ENCODE assay signal across 10 mouse cellular contexts in the genomic region with DNA sequence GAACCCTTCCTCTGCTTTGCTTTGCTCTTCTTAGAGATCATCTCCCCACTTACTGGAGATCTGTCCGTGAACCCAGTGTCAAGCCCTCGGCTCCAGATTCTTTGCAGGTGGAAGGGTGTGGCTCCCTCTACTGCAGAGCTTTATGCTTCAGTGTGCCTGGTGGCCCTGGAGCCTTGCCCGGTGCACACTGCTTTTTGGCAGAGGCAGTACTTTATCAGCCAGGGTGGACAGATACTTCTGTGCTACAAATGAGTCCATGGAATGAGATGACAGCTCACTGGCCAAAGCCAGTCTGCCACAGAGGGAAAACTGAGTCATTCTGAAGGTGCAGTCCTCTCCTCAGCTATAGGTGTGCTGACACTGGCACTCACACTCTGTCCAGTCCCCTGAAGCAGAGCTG.
DNase-seq lines count a peak whose midpoint lies in the region; ATAC-seq and TF ChIP-seq lines count a peak whose summit lies in the region.
"Had no signal": no experiment of that assay in that cellular context is flagged by ENCODE, and none has a peak within 500 bp of the region (broad histone marks: within the 10 kb centered on the region; RNA-seq: fewer than 3 reads in every experiment).

No protein-coding gene starts in this region.

- ATAC-seq in heart, postnatal 0 days (ENCODE audit: insufficient read depth, low read depth), result peak; percentile 87
- no peak for ATAC-seq in activated CD4-positive, CD25-positive, alpha-beta regulatory T cell, adult 4 months
- ATAC-seq in frontal cortex, adult (ENCODE audit: low TSS enrichment), result no peak
- ATAC-seq: midbrain, embryonic 15.5 days had no signal

- no peaks in the 10 kb centered on the region for H3K36me3 ChIP-seq in heart, embryonic 10.5 days
- no peaks in the 10 kb centered on the region for H3K36me3 ChIP-seq in heart, postnatal 0 days (replicated peaks; ENCODE audit: control insufficient read depth, insufficient read depth, low read length)
- H3K36me3 ChIP-seq: midbrain, embryonic 15.5 days had no signal

- whole genome bisulfite sequencing in heart, embryonic 10.5 days, result 68% methylated on average over 3 of the region's 3 CpGs
- WGBS in heart, postnatal 0 days, result 25% methylated on average over 3 of the region's 3 CpGs

- no peak overlapping the region for H3K27ac ChIP-seq in heart, embryonic 10.5 days
- no peak overlapping the region for H3K27ac ChIP-seq in heart, postnatal 0 days (ENCODE audit: low read depth)
- H3K27ac ChIP-seq: midbrain, embryonic 15.5 days had no signal

- no peaks in the 10 kb centered on the region for H3K27me3 ChIP-seq in heart, embryonic 10.5 days (ENCODE audit: insufficient read depth, poor library complexity, severe bottlenecking)
- no peaks in the 10 kb centered on the region for H3K27me3 ChIP-seq in heart, postnatal 0 days (ENCODE audit: control insufficient read depth, insufficient read depth, low read length)
- H3K27me3 ChIP-seq: midbrain, embryonic 15.5 days had no signal

- peaks cover 26% of the 10 kb centered on the region for H3K4me1 ChIP-seq in heart, embryonic 10.5 days
- H3K4me1 ChIP-seq in heart, postnatal 0 days (ENCODE audit: control insufficient read depth, insufficient read depth), result peaks cover 12% of the 10 kb centered on the region

- TF ChIP-seq EP300 in heart, postnatal 0 days (IDR thresholded peaks at IDR 0.05; ENCODE audit: low read depth), result no peak

- H3K9me3 ChIP-seq in heart, embryonic 10.5 days, result no peaks in the 10 kb centered on the region
- no peaks in the 10 kb centered on the region for H3K9me3 ChIP-seq in heart, postnatal 0 days (replicated peaks; ENCODE audit: control insufficient read depth, low read length)
- H3K9me3 ChIP-seq: midbrain, embryonic 15.5 days had no signal

- no peak overlapping the region for H3K9ac ChIP-seq in heart, postnatal 0 days (replicated peaks; ENCODE audit: low read depth, low read length)
- H3K9ac ChIP-seq: lung, embryonic 14.5 days; midbrain, embryonic 15.5 days had no signal

- TF ChIP-seq CTCF in heart, postnatal 0 days (IDR thresholded peaks at IDR 0.05; ENCODE audit: low read depth), result peak; percentile 48

- no peak overlapping the region for H3K4me2 ChIP-seq in heart, postnatal 0 days (ENCODE audit: low read depth, low read length)
- H3K4me2 ChIP-seq: lung, embryonic 14.5 days; midbrain, embryonic 15.5 days had no signal

- no peak overlapping the region for H3K4me3 ChIP-seq in heart, embryonic 10.5 days
- H3K4me3 ChIP-seq in heart, postnatal 0 days (ENCODE audit: low read depth, low read length), result no peak overlapping the region
- H3K4me3 ChIP-seq: midbrain, embryonic 15.5 days had no signal

- peak; percentile 76 to 79 for DNase-seq in heart, adult 18-20 months
- DNase-seq in heart, embryonic 10.5 days (ENCODE audit: low spot score), result no peak
- DNase-seq in adrenal gland, adult 2 months, result peak; percentile 75
- peak; percentile 93 to 95 for DNase-seq in cerebellum, postnatal 10 days
- peak; percentile 58 for DNase-seq in heart, postnatal 0 days (ENCODE audit: low spot score)
- DNase-seq in kidney, adult 18-20 months, result no peak
- DNase-seq: lung, embryonic 14.5 days had no signal

Comparison
In these comparisons a context has a peak if more than half of its experiments do, and no peak if none do; other contexts are left out.
1. DNase-seq: peak in heart, adult 18-20 months (2 of 2), adrenal gland, adult 2 months (single experiment), cerebellum, postnatal 10 days (2 of 2) and heart, postnatal 0 days (single experiment); none in heart, embryonic 10.5 days (single experiment) and kidney, adult 18-20 months (single experiment).